Mouse (Mus musculus) thymus, postnatal 25 days (tissue): Measurements from ENCODE around the gene P3h2.

Experiments
- DNase-seq: peaks from one replicate; pipeline ENCODE4 v3.0.0; 2022

Gene P3h2

DNA sequence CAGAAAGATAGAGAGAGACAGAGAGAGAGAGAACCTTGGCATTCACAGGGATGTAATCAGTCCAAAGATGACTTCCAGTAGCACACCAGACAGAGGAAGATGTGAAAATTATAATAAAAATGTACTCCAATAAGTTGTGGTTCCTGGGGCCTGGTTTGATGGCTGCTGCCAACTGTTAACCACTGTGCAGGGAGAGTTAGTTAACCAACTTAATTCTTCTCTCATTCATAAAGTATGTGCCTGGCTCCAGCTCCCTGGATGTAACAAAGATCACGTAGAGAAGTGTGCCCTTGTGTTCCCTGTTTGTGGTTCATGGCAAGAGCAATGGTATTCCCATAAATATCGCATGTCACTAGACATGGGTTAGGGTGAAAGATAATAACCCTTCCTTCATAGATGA, 128.4 kb downstream of the P3h2 start:
- DNase-seq: no peak

- no peak for DNase-seq
Observed at GRCm38 (mm10) chr16:25971285-25971684, 134.3 kb downstream of the P3h2 start.

GRCm38 (mm10) chr16:25970720-25971119, 134.9 kb downstream of the P3h2 start:
- no peak for DNase-seq

DNA sequence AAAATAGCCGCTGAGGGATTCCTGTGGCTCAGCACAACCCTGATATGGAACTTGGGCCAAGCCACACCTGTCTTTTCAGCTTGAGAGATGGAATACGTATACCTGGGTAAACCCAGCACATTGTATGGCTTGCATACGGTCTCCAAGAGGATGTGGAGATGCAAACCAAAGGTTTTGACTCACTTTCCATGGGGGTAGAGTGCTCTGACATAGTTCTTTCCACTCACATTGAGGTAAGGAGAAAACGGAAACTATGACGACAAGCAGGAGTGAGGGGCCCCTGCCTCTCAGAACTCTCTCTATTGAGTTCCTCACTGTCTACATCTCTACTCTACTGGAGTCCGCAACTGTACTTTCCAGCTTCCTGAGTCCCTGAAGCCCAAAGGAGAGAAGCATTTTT, 135.4 kb downstream of the P3h2 start:
- DNase-seq: no peak

- peak; percentile 25 for DNase-seq
Observed at GRCm38 (mm10) chr16:25967297-25967696, 138.3 kb downstream of the P3h2 start.

DNA sequence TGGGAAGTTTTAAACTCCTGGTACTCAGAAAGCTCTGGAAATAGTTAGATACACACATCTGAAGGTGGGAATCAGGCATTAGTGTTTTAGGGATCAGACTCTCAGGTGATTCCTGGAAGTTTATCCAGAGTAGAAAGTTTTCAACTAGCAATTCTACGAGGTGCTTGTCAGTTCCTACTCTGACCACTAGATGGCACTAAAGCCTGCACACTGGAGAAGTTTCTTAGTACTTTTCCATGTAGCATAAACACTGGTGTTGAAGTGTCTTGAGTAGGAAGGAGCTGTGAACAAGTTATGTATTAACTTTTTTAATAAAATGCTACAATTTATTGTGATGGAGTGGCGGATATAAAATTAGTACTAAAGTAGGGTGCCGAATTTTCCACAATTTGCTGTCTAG, 141.7 kb downstream of the P3h2 start:
- peak; percentile 8 for DNase-seq

DNA sequence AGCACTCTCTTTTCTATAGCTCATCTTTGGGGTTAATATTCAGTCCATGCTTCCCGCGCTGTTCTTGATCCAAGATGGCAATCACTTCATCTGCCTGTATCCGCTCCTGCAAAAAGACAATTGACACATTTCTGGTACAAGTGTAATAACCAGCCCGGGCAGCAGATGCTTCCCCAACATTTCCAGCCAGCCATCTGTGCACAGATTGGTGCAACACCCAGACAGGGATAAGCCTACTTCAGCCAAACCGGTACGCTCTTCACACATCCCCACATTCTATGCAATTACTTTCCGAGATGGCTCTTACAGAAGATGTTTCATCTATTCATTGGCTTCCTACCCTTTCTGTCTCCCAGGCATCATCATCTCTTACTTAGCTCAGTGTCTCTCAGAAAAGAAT, 145.2 kb downstream of the P3h2 start:
- DNase-seq: no peak

DNA sequence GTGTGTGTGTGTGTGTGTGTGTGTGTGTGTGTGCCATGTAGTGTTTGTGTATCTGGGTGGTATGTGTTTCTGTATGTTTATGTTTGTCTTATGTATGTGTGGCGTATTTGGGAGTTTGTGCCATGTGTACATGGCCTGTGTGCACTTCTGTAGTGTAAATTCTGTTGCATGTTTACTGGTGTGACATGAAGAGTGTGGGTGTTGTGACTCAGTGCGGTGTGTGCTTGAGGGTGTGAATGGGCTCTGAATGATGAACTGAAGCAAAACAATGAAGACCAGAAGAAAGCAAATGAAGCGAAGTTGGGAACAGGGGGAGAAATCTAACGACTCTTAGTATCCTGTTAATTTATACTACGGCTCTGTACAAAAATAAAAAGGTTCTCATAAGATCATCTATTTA, 145.7 kb downstream of the P3h2 start:
- DNase-seq: no peak

DNA sequence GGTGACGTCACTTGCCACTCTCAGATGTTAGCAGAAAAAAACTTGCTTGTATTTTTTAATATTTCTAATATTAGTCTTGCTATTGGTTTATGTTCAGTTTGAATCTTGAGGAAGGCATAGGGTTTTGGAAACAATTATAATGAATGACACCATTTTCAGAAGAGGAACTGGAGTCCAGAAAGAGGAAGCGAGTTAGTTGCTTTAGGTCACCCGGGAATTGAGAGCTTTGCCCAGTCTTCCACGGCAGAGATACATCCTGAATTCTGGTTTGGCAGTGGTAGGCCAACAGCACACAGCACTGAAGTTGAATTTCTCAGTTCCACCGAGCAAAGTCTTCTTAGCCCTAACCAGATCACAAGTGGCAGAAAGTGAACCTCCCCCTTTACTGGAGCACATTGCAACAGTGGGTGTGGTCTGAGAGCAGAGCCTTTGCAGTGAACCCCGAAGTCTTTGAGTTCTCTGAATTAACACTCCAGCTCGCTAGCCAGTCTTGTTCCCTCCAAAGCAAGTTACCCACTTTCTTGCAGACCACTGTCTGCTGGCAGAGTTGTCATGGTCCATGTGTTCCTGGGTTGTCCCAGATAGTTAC, 146.8 kb downstream of the P3h2 start:
- DNase-seq: no peak

- DNase-seq: no peak
Observed at GRCm38 (mm10) chr16:25958213-25958612, 147.4 kb downstream of the P3h2 start.

GRCm38 (mm10) chr16:25956831-25957230, 148.8 kb downstream of the P3h2 start:
- DNase-seq: no peak

- DNase-seq: no peak
Observed at GRCm38 (mm10) chr16:25954614-25955013, 151.0 kb downstream of the P3h2 start.

- DNase-seq: no peak
Observed at GRCm38 (mm10) chr16:25953359-25953758, 152.2 kb downstream of the P3h2 start.

GRCm38 (mm10) chr16:25952005-25952404, 153.6 kb downstream of the P3h2 start:
- no peak for DNase-seq

GRCm38 (mm10) chr16:25948067-25948466, 157.5 kb downstream of the P3h2 start:
- DNase-seq: no peak

DNA sequence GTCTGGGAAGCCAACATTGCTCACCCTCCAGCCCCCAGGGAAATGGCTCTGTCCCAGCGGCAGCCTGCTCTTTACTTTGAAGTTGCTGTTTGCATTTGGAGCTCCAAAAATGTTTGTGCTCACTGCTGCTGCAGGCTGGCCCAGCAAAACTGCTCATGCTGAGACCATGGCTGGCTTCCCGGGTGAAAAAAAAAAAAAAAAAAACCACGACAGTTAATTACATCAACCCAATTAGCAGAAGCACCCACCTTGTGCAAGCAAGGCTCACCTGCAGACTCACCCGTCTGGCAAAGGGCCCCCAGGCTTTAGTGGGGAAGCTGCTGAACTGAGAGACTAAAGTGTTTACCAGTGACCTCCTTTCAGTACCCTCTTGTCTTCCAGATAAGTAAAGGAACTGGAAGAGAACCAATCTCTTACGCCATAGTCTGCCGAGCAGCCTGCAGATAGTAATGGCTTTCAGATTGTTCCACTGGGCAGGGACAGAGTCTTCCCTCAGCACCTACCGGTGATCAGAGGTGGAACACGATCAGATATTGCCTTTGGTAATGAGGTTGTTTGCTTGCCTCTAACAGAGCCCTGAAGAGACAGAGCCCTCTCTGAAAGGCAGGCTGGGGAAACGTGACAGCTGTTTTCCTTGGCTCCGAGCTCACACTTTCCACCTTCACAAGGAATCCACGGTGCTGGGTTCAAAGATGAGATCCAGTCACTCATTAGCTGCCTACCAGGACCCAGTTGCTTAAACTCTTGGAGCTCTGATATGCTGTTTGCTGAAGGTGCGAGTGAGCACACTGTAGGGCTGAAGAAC, 160.2 kb downstream of the P3h2 start:
- no peak for DNase-seq

DNA sequence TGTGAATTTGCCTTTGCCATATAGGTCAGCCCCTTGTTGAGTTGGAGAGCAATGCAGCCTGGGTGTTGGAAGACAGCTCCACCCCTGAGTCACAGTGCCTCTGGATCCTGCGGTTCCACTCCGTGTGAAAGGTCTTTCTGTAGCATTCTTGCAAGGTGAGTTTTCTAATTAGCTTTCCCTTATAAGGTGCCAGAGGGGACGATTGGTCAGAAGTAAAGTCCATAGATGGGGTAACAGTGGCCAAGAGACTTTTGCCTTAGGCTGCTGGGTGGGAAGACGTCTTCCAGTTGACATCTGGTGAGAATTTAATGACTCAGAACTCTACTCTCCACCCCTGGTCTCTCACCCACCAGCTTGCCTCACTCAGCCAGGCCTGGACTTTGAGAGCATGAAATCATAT, 163.3 kb downstream of the P3h2 start:
- DNase-seq: no peak

GRCm38 (mm10) chr16:25934181-25934580, 171.4 kb downstream of the P3h2 start:
- DNase-seq: no peak

DNA sequence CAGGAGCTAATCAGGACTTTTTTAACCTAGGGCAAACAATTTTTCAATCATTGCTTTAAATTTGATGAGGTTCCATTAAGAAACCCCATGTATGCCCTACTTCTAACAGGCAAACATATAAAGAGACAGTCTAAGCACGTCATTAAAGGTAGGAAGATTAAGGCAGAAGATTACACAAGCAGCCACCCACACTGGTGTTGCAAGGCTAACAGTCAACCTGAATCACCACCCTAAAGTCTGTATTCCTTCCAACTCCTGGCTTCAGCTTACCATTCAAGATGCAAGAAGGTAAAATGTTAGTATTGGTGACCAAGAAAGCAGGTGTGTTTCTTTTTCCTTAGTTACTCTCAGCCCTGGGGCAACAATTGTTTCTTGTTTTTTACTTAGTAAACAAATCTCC, 193.4 kb downstream of the P3h2 start:
- no peak for DNase-seq
